Mouse (Mus musculus) thymus, postnatal 36 days (tissue): ENCODE measurements around the gene Rfwd3.
"Not testable (repeated sequence)": the region's sequence is repeated elsewhere in the genome, so short reads cannot be mapped to it uniquely, and the experiment has no call there.

Experiments
- DNase-seq, 2 experiments: peaks; one replicate each; pipeline ENCODE4 v3.0.0; 2022; ENCODE audit warnings: mixed read lengths in 2 of 2

Gene Rfwd3

DNA sequence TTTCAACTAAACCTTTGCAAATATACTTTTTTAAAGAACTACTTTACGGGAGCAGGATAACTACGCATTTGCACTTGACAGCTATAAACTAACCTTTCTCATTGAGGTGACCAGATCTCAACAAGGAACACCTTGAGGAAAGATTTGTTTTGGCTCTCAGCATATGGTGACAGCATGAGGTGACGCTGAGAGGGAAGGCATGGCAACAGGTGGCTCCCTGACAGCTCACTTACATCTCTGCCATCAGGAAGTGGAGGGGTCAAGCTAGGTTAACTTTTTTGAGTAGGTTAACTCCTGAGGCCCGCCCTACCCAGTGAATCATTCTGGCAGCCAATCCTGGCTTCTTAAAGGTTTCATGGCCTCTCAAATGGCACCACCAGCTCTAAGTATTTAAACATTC lies 14.4 kb downstream of the Rfwd3 start:
- no peak for DNase-seq

DNA sequence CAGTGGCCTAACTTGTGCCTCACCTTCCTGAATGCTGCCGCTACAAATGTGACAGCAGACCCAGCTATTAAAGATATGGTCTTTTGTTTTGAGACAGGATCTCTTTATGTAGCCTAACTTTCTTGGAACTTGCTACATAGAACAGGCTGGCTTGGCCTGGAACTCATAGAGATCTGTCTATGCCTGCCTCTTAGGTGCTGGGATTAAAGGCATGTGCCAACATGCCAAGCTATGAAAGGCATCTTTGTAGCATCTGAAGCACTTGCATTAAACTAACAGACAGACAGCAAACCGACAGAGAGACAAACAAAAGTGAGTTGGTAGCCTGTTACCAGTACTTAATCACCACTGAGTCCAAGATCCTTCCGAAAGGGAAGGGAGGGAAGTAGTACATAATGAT lies 17.9 kb downstream of the Rfwd3 start:
- DNase-seq = no peak

DNA sequence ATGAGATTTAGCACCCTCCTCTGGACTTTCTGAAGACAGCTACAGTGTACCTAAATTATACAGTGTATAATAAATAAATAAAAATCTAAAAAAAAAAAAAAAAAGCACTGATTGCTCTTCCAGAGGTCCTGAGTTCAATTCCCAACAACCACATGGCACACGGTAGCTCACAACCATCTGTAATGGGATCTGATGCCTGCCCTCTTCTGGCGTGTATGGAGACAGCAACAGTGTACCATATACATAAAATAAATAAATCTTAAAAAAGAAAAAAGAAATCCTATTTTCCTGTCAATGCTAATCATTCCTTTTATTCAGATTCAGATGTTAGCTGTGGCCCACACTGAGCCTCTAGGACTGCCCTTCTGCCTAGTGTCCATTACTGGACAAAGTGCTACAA lies 31.7 kb downstream of the Rfwd3 start:
- no peak for DNase-seq

DNA sequence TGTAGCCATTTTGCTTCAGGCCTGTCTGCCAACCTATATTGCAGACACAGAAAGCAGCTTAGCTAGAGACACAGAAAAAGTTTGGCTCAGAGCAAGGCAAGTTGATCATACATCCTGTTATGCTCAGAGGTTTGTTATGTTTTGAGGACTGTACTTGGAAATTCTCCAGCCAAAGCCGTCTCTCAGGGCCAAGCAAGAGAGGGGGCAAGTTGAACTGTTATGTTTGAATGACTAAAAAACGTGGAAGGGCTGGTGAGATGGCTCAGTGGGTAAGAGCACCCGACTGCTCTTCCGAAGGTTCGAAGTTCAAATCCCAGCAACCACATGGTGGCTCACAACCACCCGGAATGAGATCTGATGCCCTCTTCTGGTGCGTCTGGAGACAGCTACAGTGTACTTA lies 33.9 kb downstream of the Rfwd3 start:
- DNase-seq = not testable (repeated sequence)

DNA sequence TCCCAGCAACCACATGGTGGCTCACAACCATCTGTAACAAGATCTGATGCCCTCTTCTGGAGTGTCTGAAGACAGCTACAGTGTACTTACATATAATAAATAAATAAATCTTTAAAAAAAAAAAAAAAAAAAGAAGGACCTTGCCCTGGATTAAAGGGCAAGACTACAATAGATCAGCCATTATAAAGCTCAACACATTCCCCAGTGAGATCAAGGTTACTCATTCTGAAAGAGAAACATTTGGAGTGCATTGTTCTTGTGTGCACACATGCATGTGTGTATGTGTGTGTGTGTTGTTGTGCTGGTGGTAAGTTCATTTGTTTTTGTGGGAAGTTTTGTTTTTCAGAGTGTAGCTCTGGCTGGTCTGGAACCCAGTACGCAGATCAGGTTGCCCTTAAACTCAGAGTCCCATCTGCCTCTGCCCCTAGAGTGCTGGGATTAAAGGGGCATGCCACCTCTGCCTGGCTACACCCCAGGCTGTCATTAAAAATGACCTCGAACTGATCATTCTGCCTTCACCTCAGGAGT lies 35.3 kb downstream of the Rfwd3 start:
- DNase-seq = no peak

DNA sequence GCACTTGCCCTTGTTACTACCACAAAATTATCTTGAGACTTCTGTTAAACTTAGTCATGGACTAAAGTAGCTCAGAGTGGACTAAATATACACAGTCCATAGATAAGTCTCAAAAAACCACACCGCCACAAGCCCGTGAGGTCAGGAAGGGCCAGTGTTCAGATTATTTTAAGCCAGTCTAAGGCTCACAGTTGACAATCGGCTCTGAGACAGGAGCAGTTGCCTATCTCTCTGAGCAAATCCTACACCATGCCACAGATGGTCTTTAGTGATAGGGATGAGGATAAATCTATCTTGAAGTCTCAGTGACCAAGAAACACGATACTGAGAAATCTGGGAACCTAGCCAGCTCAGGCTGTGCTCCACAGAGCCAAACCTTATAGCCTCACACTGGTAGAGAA lies 38.0 kb downstream of the Rfwd3 start:
- no peak for DNase-seq

DNA sequence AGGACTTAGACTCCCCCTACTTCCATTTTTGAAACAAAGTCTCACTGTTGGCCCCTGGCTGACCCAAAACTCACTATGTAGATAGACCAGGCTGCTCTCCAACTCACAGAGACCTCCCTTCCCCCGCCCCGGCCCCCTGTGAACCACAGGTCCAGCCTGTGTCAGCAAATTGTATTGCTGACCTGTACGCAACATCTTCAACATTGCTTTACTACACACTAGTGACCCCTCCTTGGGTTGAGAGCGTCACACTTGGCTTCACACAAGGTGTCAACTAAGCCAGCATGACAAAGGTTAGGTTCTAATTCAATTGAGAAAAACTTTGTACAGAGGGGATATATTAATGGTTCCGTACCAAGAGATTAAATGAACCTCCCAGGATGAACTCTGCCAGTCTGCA lies 39.8 kb downstream of the Rfwd3 start:
- DNase-seq = no peak

DNA sequence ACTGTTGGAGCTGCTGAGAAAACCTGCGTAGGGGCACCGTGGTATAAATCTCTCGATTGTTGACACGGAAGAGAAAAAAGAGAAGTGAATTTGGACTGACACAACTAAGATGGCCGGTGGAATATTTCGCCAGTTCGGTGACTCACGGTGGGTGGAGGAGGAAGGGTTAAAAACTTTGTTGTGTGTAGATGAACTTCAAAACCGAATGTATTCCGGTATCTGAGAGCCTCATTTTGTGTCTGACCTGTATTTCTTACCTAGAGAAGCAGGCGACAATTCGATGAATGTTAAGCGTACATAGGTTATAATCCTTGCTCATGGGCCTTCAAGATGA lies 40.6 kb downstream of the Rfwd3 start:
- no peak for DNase-seq

DNA sequence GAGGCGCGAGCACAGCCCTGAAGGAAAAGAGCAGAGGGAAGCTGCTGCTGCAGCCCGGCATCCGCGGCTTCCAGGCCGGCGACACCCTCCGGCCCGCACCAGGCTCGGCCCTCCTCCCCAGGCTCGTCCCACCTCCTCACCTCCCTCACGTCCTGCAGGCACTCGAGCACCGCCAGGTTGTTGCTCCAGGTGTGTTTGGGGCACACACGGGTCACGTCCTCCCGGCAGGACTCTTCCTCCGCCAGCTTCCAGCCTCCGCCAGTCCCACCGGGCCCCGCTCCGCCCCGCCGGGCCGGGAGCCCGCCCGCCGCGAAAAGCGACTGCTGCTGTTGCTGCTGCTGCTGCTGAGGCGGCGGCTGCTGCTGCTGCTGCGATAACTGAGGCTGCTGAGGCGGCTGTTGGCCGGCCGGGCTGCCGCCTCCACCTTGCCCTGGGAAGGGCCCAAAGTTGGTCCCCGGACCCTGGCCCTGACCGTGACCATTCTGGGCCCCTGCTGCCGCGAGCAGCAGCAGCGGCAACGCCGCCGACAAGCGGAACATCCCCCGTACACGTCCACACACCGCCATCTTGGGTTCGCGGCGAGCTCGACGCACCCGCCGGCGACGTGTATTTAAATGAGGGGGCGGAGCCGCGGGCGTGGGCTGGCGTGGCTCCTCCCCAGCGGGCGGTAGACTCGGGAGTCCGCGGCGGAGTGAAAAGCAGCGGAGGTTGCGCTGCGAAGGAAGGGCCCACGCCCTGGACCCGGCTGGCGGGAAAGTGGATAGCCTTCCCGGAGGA lies 41.2 kb downstream of the Rfwd3 start, which contains the start of gene Glg1:
Glg1 (minus strand) TSS at position 586 of the 777 bp plus-strand sequence.
- peak; percentile 94 to 95 for DNase-seq

DNA sequence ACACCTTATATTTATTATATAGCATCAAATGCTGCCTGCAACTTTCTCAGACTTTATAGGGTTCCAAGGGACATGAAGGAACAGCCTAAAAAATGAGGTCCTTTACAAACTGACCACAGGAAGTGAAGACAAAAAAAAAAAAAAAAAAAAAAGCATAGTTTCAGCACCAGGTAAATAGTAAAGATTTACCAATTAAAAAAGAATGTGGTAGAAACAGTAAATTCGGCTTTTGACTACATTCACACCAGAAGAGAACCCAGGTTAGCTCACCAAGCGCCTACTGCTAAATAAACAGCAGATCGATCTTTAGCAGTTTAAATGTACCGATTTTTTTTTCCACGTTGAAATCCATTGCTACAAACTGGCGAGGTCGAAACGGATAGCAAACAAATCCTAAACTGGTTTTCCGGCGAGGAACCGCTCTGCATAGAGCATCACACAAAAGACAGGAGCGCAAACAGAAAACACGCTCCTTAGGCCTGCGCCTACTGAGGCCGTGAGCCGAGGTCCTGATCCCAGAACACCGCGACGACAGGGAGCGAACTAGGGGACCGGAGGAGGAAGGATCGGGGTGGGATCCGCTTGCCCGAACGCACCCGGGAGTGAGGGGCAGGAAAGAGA lies 41.9 kb downstream of the Rfwd3 start:
- no peak for DNase-seq

DNA sequence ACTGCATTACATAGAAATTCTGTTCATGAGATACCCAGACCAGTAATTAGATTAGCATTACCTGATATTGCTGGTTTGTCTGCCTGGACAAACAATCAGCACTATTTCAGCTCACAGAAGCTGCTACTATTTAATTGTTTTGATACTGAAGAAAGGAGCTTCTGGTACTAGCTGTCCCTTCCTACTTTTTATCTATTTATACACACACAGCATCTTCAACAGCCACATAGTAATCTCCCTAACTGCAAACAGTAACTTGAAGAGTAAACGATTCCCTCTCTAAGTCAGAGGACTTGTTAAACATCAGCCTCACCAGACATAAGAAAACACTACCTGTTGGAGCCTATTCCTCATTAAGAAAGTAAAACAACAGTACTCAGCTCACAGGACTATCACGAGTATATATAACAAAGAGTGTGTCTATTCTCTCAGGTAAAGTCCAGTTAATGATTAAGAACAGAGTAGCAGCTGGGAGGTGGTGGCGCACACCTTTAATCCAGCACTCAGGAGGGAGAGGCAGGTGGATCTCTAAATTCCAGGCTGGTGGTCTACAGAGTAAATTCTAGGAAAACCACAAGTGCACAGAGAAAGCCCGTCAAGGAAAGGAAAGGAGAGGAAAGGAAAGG lies 47.4 kb downstream of the Rfwd3 start:
- DNase-seq = no peak

DNA sequence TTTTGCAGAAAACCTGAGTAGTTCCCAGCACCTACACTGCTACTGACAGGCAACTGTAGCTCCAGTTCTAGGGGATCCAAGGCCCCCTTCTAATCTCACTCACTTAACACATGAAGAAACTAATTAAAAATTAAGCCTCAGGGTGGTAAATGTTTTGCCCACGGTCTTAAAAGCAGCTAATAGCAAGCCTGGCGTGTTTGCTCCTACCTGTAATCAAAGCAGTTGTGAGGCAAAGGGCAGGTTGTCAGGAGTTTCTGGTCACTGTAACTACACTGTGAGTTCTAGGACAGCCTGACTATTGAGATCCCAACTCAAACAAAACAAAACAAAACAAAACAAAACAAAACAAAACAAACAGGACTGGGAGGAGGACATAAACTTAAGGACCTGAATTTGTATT lies 49.9 kb downstream of the Rfwd3 start:
- no peak for DNase-seq

DNA sequence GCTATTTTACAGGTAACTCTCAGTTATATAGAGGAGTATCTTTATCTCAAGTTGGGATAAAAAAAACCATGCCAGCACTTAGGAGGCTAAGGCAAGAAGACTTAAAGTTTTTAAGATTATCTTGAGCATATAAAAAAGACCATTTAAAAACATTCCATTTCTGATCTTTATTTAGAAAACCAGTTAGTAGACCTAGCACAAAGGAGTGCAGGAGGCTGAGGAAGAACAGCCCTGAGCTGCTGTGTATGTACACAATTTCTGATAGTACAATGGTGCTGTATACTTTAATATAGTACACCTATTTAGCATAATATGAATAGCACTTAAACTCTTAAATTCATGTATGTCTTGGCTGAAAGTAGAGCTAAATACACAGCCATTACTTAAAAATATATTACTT lies 51.9 kb downstream of the Rfwd3 start:
- DNase-seq = no peak

DNA sequence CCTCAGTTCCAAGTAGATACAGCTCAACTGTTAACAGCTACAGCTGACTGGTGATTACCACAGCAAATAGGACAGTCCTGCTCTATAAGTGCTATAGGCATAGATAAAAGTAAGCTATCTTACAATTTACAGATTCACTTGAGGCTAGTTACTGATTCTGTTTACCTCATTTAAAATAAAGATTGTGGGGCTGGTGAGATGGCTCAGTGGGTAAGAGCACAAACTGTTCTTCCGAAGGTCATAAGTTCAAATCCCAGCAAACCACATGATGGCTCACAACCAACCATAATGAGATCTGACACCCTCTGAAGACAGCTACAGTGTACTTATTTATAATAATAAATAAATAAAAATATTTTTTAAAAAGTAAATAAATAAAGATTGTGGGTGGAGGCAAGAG lies 53.2 kb downstream of the Rfwd3 start:
- not testable (repeated sequence) for DNase-seq

DNA sequence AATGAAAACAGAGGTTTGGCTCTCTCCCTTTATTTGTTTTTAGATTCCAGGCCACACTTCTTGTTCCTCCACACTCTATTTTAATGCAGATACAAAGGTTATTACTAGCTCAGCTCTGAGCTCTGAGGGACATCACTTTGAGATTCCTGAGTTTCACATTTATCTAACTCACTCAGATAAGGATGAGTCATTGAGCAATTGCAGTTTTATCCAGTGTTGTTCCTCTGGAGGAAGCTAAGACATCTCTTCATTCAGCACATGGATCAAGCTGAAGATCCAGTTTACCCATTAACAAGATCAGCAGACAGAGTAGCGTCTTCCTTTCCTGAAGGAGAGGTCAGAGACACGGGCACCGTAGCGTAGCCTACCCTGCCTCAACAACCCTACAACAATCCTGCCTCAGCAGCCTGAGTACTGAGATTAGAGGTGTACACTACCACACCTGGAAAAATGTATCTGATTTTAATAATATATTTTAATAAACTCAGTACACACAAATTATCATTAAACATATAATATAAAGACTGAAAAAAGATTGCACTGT lies 53.7 kb downstream of the Rfwd3 start:
- DNase-seq = no peak

DNA sequence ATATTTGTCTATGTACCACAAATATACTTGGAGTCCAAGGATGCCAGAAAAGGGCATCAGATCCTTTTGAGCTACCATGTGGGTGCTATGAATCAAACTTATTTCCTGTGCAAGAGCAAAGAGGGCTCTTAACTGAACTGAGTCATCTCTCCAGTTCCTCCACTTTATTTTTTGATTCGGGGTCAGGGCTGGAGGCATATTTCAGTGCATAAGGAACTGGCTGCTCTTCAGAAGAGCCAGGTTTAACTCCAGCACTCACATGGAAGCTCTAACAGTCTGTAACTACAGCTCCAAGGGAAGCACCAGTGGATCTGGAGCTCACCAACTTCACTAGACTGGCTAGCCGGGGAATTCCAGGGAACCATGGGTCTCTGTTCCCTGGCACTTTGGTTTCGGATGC lies 62.7 kb downstream of the Rfwd3 start:
- DNase-seq = no peak

DNA sequence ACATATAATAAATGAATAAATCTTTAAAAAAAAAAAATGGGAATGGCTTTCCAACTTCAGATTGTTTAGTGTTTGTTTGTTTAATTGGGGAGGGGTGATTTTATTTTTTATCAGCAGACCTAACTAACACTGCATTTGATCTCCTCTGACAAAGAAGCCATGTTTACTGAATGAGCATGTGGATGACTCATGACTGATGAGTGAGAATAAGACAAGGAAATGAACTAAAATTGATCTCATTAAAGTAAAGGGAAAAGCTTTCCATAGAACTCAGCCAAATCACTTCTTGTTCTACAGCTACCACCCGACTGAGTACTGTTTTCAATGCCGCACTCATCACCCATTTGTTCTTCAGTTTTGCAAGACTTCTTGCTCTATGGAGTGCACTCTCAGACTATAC lies 66.3 kb downstream of the Rfwd3 start:
- no peak for DNase-seq

DNA sequence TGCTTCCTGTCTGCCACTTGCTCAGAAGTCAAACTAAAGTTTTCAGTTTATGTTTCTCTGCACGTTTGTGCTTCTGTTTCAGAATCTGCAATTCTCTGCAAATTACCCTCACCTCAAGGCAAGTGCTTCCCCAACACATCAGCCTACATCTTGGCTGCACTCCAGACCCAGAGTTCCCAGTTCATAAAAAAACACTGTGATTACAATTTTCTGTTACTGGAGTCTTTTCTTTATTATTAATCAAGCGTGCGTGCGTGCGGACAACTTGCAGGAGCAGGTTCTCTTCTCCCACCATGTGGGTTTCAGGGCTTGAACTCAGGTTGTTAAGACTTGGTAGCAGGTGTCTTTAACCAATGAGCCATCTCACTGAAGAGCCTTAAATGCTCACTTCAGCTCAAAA lies 75.9 kb downstream of the Rfwd3 start:
- DNase-seq = no peak
